Mouse (Mus musculus) left cerebral cortex, postnatal 25 days (tissue): Measurements from ENCODE around the gene E130114P18Rik. TPM values are rescaled to one million over a fixed set of nuclear protein-coding genes. Genes with fewer than 3 reads are reported as not detected.
A peak's percentile ranks its signal among the peaks of the same experiment; 100 is the strongest.

ENCODE experiments used
- DNase-seq, 2 experiments: peaks; one replicate each; pipeline ENCODE4 v3.0.0; 2022; ENCODE audit warnings: low spot score in 2 of 2, mixed read lengths in 1 of 2
- intact Hi-C: fragments of 180-260 bp; cut with DNase I; formaldehyde crosslinking; loops from one replicate; pipeline ENCODE4 v1.15.1; 2025
- total RNA-seq, 2 experiments: library from RNA; stranded (reverse); gene quantifications; 2 replicates each; pipeline ENCODE4 v1.2.3; 2021

Gene E130114P18Rik
- total RNA-seq, 2 experiments from 2014 or later, result 6.0 to 6.5 TPM

GRCm38 (mm10) chr4:97779003-97779930, 1.4 kb upstream of the E130114P18Rik start:
- intact Hi-C loops, result loop anchor here (5.0 kb wide), 2 partner anchors 88 to 328 kb away; no protein-coding TSS in a partner anchor
- DNase-seq, result no peak

- DNase-seq, result no peak
- intact Hi-C loops, result loop anchor here (5.0 kb wide), 2 partner anchors 89 to 329 kb away; no protein-coding TSS in a partner anchor
Measured at GRCm38 (mm10) chr4:97778211-97779002, 529 bp upstream of the E130114P18Rik start.

- DNase-seq, result no peak
- intact Hi-C loops, result loop anchor here (5.0 kb wide), 2 partner anchors 90 to 330 kb away; no protein-coding TSS in a partner anchor
Measured at GRCm38 (mm10) chr4:97777081-97777705, 685 bp downstream of the E130114P18Rik start.

- intact Hi-C loops, result loop anchor here (5.0 kb wide), 2 partner anchors 91 to 331 kb away; no protein-coding TSS in a partner anchor
- peak in 1 of 2 experiments; percentile 39 for DNase-seq
Measured at GRCm38 (mm10) chr4:97776388-97777080, 1.3 kb downstream of the E130114P18Rik start.

- intact Hi-C loops, result loop anchor here (5.0 kb wide), 2 partner anchors 92 to 332 kb away; no protein-coding TSS in a partner anchor
Measured at GRCm38 (mm10) chr4:97775494-97776265, 2.2 kb downstream of the E130114P18Rik start.

GRCm38 (mm10) chr4:97775059-97775458, 2.8 kb downstream of the E130114P18Rik start:
- intact Hi-C loops, result loop anchor here (5.0 kb wide), 2 partner anchors 92 to 332 kb away; no protein-coding TSS in a partner anchor
- peak in 1 of 2 experiments; percentile 65 for DNase-seq

More at GRCm38 (mm10) chr4:97775494-97776265, 2.2 kb downstream of the E130114P18Rik start:
- DNase-seq, result no peak

- no peak for DNase-seq
- intact Hi-C loops, result loop anchor here (5.0 kb wide), 2 partner anchors 138 to 548 kb away; no protein-coding TSS in a partner anchor
Measured at GRCm38 (mm10) chr4:97774446-97774950, 3.4 kb downstream of the E130114P18Rik start.

- intact Hi-C loops, result loop anchor here (2.0 to 5.0 kb wide), 3 partner anchors 15 to 549 kb away; no protein-coding TSS in a partner anchor
- no peak for DNase-seq
Measured at GRCm38 (mm10) chr4:97773791-97774190, 4.1 kb downstream of the E130114P18Rik start.

- intact Hi-C loops, result loop anchor here (2.0 to 5.0 kb wide), 3 partner anchors 14 to 549 kb away; no protein-coding TSS in a partner anchor
- DNase-seq, result peak; percentile 94 to 98
Measured at GRCm38 (mm10) chr4:97773110-97773593, 4.7 kb downstream of the E130114P18Rik start.

- intact Hi-C loops, result loop anchor here (2.0 to 5.0 kb wide), 3 partner anchors 14 to 550 kb away; no protein-coding TSS in a partner anchor
- no peak for DNase-seq
Measured at GRCm38 (mm10) chr4:97772641-97773040, 5.2 kb downstream of the E130114P18Rik start, which contains the start of gene Nfia. Nfia (plus strand) TSS chr4:97772734.

GRCm38 (mm10) chr4:97772084-97772484, 5.8 kb downstream of the E130114P18Rik start:
- intact Hi-C loops, result loop anchor here (2.0 to 5.0 kb wide), 3 partner anchors 13 to 550 kb away; no protein-coding TSS in a partner anchor
- DNase-seq, result peak; percentile 96 to 98

GRCm38 (mm10) chr4:97771426-97771825, 6.5 kb downstream of the E130114P18Rik start:
- no peak for DNase-seq
- intact Hi-C loops, result loop anchor here (5.0 kb wide), 2 partner anchors 141 to 551 kb away; no protein-coding TSS in a partner anchor

GRCm38 (mm10) chr4:97769861-97770260, 8.0 kb downstream of the E130114P18Rik start:
- DNase-seq, result no peak
- intact Hi-C loops, result loop anchor here (5.0 kb wide), 2 partner anchors 142 to 552 kb away; no protein-coding TSS in a partner anchor

- DNase-seq, result no peak
- intact Hi-C loops, result no loop called here
Measured at GRCm38 (mm10) chr4:97767516-97767915, 10.4 kb downstream of the E130114P18Rik start.

GRCm38 (mm10) chr4:97767025-97767424, 10.9 kb downstream of the E130114P18Rik start:
- intact Hi-C loops, result no loop called here

GRCm38 (mm10) chr4:97766100-97766499, 11.8 kb downstream of the E130114P18Rik start:
- intact Hi-C loops, result no loop called here

More at GRCm38 (mm10) chr4:97767025-97767424, 10.9 kb downstream of the E130114P18Rik start:
- no peak for DNase-seq

More at GRCm38 (mm10) chr4:97766100-97766499, 11.8 kb downstream of the E130114P18Rik start:
- DNase-seq, result no peak
